Mouse (Mus musculus) left cerebral cortex, postnatal 4 days (tissue): ENCODE measurements around the gene Mars. TPM values are rescaled to one million over a fixed set of nuclear protein-coding genes. Genes with fewer than 3 reads are reported as not detected.
"Not testable (repeated sequence)": the region's sequence is repeated elsewhere in the genome, so short reads cannot be mapped to it uniquely, and the experiment has no call there.

ENCODE experiments used
- DNase-seq: peaks from one replicate; pipeline ENCODE4 v3.0.0-alpha.2; 2022
- intact Hi-C: fragments of 180-260 bp; cut with DNase I; formaldehyde crosslinking; loops from one replicate; pipeline ENCODE4 v1.15.1; 2025
- total RNA-seq, 2 experiments: library from RNA; stranded (reverse); gene quantifications; 2 replicates each; pipeline ENCODE4 v1.2.3; 2021

Mars gene
- total RNA-seq, 2 experiments from 2014 or later, result 65.3 to 65.5 TPM

GRCm38 (mm10) chr10:127314950-127315349, 3.4 kb upstream of the Mars start:
- intact Hi-C loops, DNase-seq: not testable (repeated sequence)

GRCm38 (mm10) chr10:127313516-127313915, 1.9 kb upstream of the Mars start:
- DNase-seq, intact Hi-C loops: not testable (repeated sequence)

GRCm38 (mm10) chr10:127312858-127313257, 1.3 kb upstream of the Mars start:
- intact Hi-C loops, result no loop called here

DNA sequence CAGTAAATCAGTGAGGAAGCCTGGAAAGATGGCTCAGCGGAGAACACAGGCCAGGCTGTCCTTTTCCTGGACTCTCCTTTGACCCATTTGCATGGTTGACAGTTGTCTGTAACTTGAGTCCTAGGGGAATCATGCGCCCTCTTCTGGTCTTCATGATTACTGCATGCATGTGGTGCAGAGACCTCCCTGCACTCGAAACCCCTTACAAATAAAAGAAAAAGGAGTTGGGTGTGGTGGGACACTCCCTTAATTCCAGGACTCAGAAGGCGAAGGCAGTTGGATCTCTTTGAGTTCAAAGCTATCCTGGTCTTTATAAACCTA, 730 bp upstream of the Mars start:
- DNase-seq, result peak; percentile 86
- intact Hi-C loops, result no loop called here

More at GRCm38 (mm10) chr10:127312858-127313257, 1.3 kb upstream of the Mars start:
- DNase-seq, result no peak

DNA sequence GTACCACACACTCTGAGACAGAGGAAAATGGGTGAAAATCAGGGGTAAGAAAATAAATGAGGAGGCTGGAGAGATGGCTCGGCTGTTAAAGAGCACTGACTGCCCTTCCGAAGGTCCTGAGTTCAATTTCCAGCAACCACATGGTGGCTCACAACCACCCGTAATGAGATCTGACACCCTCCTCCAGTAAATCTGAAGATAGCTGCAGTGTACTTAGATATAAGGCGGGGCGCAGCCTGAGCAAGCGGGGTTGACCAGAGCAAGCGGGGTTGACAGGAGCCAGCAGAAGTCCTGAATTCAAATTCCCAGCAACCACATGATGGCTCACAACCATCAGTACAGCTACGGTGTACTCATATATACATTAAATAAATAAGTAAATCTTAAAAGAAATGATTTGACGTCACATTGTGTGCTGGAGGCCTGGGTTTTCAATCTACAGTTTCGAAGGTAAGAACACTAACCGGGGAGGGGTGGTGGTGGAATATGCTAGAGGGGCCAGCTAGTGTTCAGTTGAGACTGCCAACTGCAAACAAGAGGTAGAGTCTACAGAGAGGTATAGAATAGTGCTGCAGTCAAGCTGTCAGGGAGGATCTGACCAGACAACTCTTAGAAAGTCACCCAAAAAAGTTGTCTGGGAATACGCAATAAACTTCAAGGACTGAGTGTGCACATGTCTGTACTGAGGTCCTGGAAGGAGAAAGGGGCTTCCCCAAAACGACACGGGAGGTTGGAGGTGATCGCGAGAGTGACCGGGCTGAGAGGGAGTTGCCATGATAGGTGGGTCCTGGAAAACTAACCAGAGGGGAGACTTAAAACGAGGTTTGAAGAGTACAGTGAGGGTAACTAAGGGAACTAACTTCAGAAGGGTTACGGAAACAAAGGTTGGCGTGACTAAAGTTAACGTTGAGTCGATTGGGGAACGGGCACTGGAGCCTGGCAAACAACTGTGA, 787 bp downstream of the Mars start:
- intact Hi-C loops, result no loop called here
- DNase-seq, result no peak

DNA sequence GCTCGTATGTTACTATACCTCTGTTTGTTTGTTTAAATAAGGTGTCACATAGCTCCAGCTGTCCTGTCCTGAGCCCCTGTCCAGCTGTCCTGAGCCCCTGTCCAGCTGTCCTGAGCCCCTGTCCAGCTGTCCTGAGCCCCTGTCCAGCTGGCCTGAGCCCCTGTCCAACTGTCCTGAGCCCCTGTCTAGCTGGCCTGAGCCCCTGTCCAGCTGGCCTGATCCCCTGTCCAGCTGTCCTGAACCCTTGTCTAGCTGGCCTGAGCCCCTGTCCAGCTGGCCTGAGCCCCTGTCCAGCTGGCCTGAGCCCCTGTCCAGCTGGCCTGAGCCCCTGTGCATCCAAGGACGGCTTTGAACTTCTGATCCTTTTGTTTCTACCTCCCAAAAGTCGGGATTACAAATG, 2.4 kb downstream of the Mars start:
- intact Hi-C loops, DNase-seq: not testable (repeated sequence)

- intact Hi-C loops, result no loop called here
- no peak for DNase-seq
Observed at GRCm38 (mm10) chr10:127303136-127303535, 8.4 kb downstream of the Mars start.

DNA sequence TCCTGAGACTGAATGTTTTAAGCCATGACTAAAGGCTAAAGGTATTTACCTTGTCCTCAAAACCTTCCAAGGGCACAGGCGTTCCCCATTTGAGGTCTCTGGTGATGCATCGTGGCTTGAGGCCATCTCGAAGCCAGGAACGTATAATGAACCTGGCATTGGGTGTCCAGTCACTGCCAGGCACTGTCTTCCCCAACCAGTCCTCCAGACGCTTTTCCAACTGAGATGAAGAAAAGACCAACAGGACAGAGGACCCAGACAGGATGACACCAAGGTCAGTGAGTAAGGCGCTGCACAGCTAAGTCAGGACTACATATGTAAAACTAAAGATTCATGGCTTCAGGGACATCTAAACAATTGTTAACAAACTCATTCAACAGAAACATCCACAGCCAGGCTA, 11.2 kb downstream of the Mars start:
- no peak for DNase-seq
- intact Hi-C loops, result no loop called here

GRCm38 (mm10) chr10:127297015-127297871, 14.3 kb downstream of the Mars start:
- no peak for DNase-seq
- intact Hi-C loops, result no loop called here

GRCm38 (mm10) chr10:127295986-127296794, 15.4 kb downstream of the Mars start:
- no peak for DNase-seq
- intact Hi-C loops, result no loop called here

DNA sequence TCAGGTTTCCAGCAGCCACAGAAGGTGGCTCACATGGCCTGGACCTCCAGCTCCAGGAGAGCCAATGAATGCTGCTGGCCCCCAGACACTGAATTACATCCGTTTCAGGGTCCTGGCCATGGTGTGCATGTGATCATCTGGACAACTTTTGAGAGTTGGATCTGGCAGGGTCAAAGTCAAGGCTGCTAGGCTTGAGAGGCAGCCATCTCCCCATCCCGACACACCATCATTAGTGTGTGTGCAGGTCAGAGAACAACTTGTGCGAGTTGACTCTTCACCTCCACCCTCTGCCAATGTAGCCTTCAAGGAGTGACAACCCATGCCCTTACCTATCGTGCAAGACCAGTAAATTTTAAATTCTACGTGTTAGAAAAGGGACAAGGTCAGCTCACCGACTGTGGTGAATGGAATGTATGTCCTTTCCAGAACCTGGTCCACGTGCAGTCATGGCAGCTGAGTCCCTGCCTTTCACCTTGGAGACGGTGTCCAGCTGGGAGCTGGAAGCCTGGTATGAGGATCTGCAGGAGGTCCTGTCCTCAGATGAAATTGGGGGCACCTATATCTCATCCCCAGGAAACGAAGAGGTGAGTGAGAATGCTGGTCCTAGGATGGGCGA, 16.6 kb downstream of the Mars start:
- DNase-seq, result no peak
- intact Hi-C loops, result no loop called here

GRCm38 (mm10) chr10:127293590-127294113, 17.9 kb downstream of the Mars start:
- intact Hi-C loops, result no loop called here
- no peak for DNase-seq

GRCm38 (mm10) chr10:127292987-127293538, 18.5 kb downstream of the Mars start:
- DNase-seq, result no peak
- intact Hi-C loops, result no loop called here

DNA sequence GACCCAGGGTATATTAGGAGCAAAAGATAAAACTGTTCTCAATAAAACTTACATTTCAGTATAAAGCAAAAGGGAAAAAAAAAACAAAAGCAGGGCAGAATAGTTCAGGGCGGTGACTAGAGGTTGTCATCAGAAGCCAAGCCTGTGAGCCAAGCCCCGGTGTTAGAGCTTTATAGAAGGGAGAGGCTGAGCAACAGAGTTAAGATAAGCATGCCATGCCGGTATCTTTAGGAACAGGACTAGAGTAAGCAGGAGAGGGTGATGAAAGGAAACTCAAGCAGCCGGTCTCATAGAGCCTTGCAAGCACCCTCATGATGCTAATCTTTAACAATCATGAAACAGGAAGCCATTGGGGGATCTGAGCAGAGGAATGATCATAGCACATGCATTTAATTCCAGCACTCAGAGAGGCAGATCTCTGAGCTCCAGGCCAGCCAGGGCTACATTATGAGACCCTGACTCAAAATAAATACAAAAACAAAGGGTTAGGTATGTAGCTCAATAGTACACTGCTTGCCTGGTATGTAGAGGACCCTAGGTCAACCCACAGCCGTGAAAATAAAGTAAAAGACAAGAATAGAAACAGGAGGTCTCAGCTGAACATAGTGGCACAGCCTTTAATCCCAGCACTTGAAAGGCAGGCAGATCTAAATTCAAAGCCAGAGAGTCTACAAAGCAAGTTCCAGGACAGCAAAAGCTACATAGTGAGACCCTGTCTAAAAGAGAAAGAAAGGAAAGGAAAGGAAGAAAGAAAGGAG, 19.5 kb downstream of the Mars start:
- DNase-seq, result no peak
- intact Hi-C loops, result no loop called here

GRCm38 (mm10) chr10:127290930-127291880, 20.4 kb downstream of the Mars start:
- DNase-seq, result peak; percentile 48
- intact Hi-C loops, result no loop called here

- intact Hi-C loops, result no loop called here
- DNase-seq, result peak; percentile 100
Observed at GRCm38 (mm10) chr10:127290307-127290929, 21.2 kb downstream of the Mars start.

GRCm38 (mm10) chr10:127289573-127290191, 21.9 kb downstream of the Mars start:
- DNase-seq, result peak; percentile 91
- intact Hi-C loops, result no loop called here
